Mouse (Mus musculus) CD4-positive helper T cell, adult 2 months (primary cell): ENCODE results near the gene Tctex1d4.

Experiments used
- DNase-seq: peaks from one replicate; pipeline ENCODE4 v3.0.0-alpha.2; 2012; ENCODE audit warnings: low read depth, missing footprints, low spot score

Tctex1d4 gene

GRCm38 (mm10) chr4:117120052-117120444 is 6.5 kb upstream of the Tctex1d4 start:
- DNase-seq, result no peak

GRCm38 (mm10) chr4:117120445-117121414 is 5.9 kb upstream of the Tctex1d4 start:
- peak; percentile 90 for DNase-seq

GRCm38 (mm10) chr4:117122209-117122608 is 4.4 kb upstream of the Tctex1d4 start:
- no peak for DNase-seq

- peak; percentile 69 for DNase-seq
Observed at GRCm38 (mm10) chr4:117123546-117124217, 2.9 kb upstream of the Tctex1d4 start.

GRCm38 (mm10) chr4:117124218-117124517 is 2.4 kb upstream of the Tctex1d4 start:
- no peak for DNase-seq

- DNase-seq, result peak; percentile 95
Observed at GRCm38 (mm10) chr4:117124518-117125347, 1.9 kb upstream of the Tctex1d4 start.

GRCm38 (mm10) chr4:117125348-117125909 is 1.2 kb upstream of the Tctex1d4 start, which contains the start of gene Btbd19:
Gene Btbd19, minus strand, starts transcription at chr4:117125725.
- no peak for DNase-seq

- peak; percentile 89 for DNase-seq
Observed at GRCm38 (mm10) chr4:117125910-117126674, 502 bp upstream of the Tctex1d4 start.

- DNase-seq, result peak; percentile 32
Observed at GRCm38 (mm10) chr4:117127991-117128686, 1.5 kb downstream of the Tctex1d4 start.

GRCm38 (mm10) chr4:117130790-117131189 is 4.2 kb downstream of the Tctex1d4 start:
- DNase-seq, result no peak

- DNase-seq, result no peak
Observed at GRCm38 (mm10) chr4:117131198-117131597, 4.6 kb downstream of the Tctex1d4 start.

GRCm38 (mm10) chr4:117131890-117132793 is 5.5 kb downstream of the Tctex1d4 start:
- DNase-seq, result no peak

- peak; percentile 50 for DNase-seq
Observed at GRCm38 (mm10) chr4:117132794-117133143, 6.2 kb downstream of the Tctex1d4 start.

GRCm38 (mm10) chr4:117133366-117133796 is 6.8 kb downstream of the Tctex1d4 start:
- DNase-seq, result no peak

GRCm38 (mm10) chr4:117133817-117134600 is 7.4 kb downstream of the Tctex1d4 start, which contains the start of gene Plk3:
Gene Plk3, minus strand, starts transcription at chr4:117133963.
- peak; percentile 98 for DNase-seq

- no peak for DNase-seq
Observed at GRCm38 (mm10) chr4:117134601-117134995, 8.0 kb downstream of the Tctex1d4 start.

GRCm38 (mm10) chr4:117136034-117136433 is 9.4 kb downstream of the Tctex1d4 start:
- peak; percentile 60 for DNase-seq
